Mouse (Mus musculus): ENCODE measurements around the gene Pax2. TPM values are rescaled to one million over a fixed set of nuclear protein-coding genes. Genes with fewer than 3 reads are reported as not detected.

The Pax2 gene
- total and polyA plus RNA-seq, 3 experiments, result not detected

GRCm38 (mm10) chr19:44742131-44743020 lies 13.5 kb upstream of the Pax2 start:
- in situ Hi-C loops (cut with MboI; ENCODE audit: low pct_ligation_motif_present, low pct_unique_long_range_greater_than_20kb, low sequenced_read_pairs), result loop anchor here (10.0 kb wide), 1 partner anchor 148 kb away; no protein-coding TSS in a partner anchor
- Histone ChIP-seq H3K27ac (ENCODE audit: insufficient read depth, low read depth) (no peak overlapping the region), H3K9me3 (replicated peaks; ENCODE audit: low read length) (no peaks in the 10 kb centered on the region), H3K4me3 (replicated peaks in 1 of 3; ENCODE audit: low read depth in 2 of 3, low read length in 2 of 3, poor library complexity in 1 of 3) (no peak overlapping the region), H3K9ac (ENCODE audit: insufficient read depth, low read depth) (no peak overlapping the region), H3K4me2 (ENCODE audit: insufficient read depth, low read depth, poor library complexity, severe bottlenecking) (no peak overlapping the region), H3K4me1 (ENCODE audit: control insufficient read depth in 1 of 2, insufficient read depth in 2 of 2) (no peaks in the 10 kb centered on the region), H3K79me2 (replicated peaks; ENCODE audit: control insufficient read depth, extremely low read depth, insufficient read depth, poor library complexity, severe bottlenecking) (no peaks in the 10 kb centered on the region), H3K27me3 (replicated peaks) (peaks cover 81% of the 10 kb centered on the region), H3K36me3 (replicated peaks in 1 of 2; ENCODE audit: control insufficient read depth in 1 of 2, insufficient read depth in 1 of 2, low read length in 1 of 2) (no peaks in the 10 kb centered on the region)
- dilution Hi-C loops (cut with MboI; ENCODE audit: extremely low pct_ligation_motif_present, extremely low pct_unique_long_range_greater_than_20kb, low sequenced_read_pairs), result no loop called here
- no peak for DNase-seq (ENCODE audit: extremely low read depth)
- TF ChIP-seq ZKSCAN1 (IDR thresholded peaks at IDR 0.05; ENCODE audit: borderline replicate concordance, low read depth, low read length) (no peak), JUN (IDR thresholded peaks at IDR 0.05; ENCODE audit: insufficient read depth, low read depth, low read length) (no peak), HCFC1 (IDR thresholded peaks at IDR 0.05; ENCODE audit: low read depth, low read length) (no peak), MAFK (IDR thresholded peaks at IDR 0.05; ENCODE audit: insufficient replicate concordance, low read length) (no peak), POLR2A (IDR thresholded peaks at IDR 0.05; ENCODE audit: low read depth, low read length) (no peak), ETS1 (conservative IDR thresholded peaks at IDR 0.05; ENCODE audit: low read depth, low read length) (no peak)

GRCm38 (mm10) chr19:44743021-44743415 lies 12.8 kb upstream of the Pax2 start:
- no peaks in the 10 kb centered on the region for H3K4me1 ChIP-seq (ENCODE audit: control insufficient read depth in 1 of 2, insufficient read depth in 2 of 2)
- H3K9me3 ChIP-seq (replicated peaks; ENCODE audit: low read length), result no peaks in the 10 kb centered on the region
- H3K27me3 ChIP-seq (replicated peaks), result peaks cover 81% of the 10 kb centered on the region
- TF ChIP-seq GABPA (IDR thresholded peaks at IDR 0.05; ENCODE audit: insufficient replicate concordance, low read depth, low read length) (no peak), USF2 (conservative IDR thresholded peaks at IDR 0.05; ENCODE audit: low read depth, low read length) (no peak), CHD1 (IDR thresholded peaks at IDR 0.05; ENCODE audit: low read depth, low read length) (no peak), NRF1 (IDR thresholded peaks at IDR 0.05; ENCODE audit: low read depth, low read length) (no peak), E2F4 (IDR thresholded peaks at IDR 0.05; ENCODE audit: insufficient replicate concordance, low read depth, low read length) (no peak)
- no peak for DNase-seq (ENCODE audit: extremely low read depth)
- in situ Hi-C loops (cut with MboI; ENCODE audit: low pct_ligation_motif_present, low pct_unique_long_range_greater_than_20kb, low sequenced_read_pairs), result loop anchor here (10.0 kb wide), 1 partner anchor 148 kb away; no protein-coding TSS in a partner anchor
- no peak overlapping the region for H3K4me2 ChIP-seq (ENCODE audit: insufficient read depth, low read depth, poor library complexity, severe bottlenecking)
- H3K79me2 ChIP-seq (replicated peaks; ENCODE audit: control insufficient read depth, extremely low read depth, insufficient read depth, poor library complexity, severe bottlenecking), result no peaks in the 10 kb centered on the region
- dilution Hi-C loops (cut with MboI; ENCODE audit: extremely low pct_ligation_motif_present, extremely low pct_unique_long_range_greater_than_20kb, low sequenced_read_pairs), result no loop called here
- H3K4me3 ChIP-seq (replicated peaks in 1 of 3; ENCODE audit: low read depth in 2 of 3, low read length in 2 of 3, poor library complexity in 1 of 3), result no peak overlapping the region
- H3K36me3 ChIP-seq (replicated peaks in 1 of 2; ENCODE audit: control insufficient read depth in 1 of 2, insufficient read depth in 1 of 2, low read length in 1 of 2), result no peaks in the 10 kb centered on the region
- no peak overlapping the region for H3K9ac ChIP-seq (ENCODE audit: insufficient read depth, low read depth)
- no peak overlapping the region for H3K27ac ChIP-seq (ENCODE audit: insufficient read depth, low read depth)

Data from CH12.LX (cell line).